Mouse (Mus musculus): ENCODE measurements at regions not wholly inside any gene's neighbourhood (a gene's known extent, or its start where the extent isn't known, plus 50 kb on each side); places are given as distances from the start of the nearest gene placed in this dataset.

- TF ChIP-seq POLR2A (IDR thresholded peaks at IDR 0.05; ENCODE audit: borderline replicate concordance, extremely low read depth, low read depth, low read length) (no peak), CTCF (IDR thresholded peaks at IDR 0.05; ENCODE audit: insufficient read depth, low read length) (no peak)
These were observed 285.5 kb downstream of the Cog6 start for GRCm38 (mm10) chr3:52731491-52731890.
